Mouse (Mus musculus) brain, embryonic 18.5 days (tissue): Measurements from ENCODE around the gene Fam129a.

Experiments used
- DNase-seq: peaks from one replicate; pipeline ENCODE4 v3.0.0-alpha.2; 2012; ENCODE audit warnings: low read depth, low spot score

Fam129a gene

GRCm38 (mm10) chr1:151626631-151627030 is 55.6 kb downstream of the Fam129a start:
- peak; percentile 18 for DNase-seq

- DNase-seq: no peak
Measured at GRCm38 (mm10) chr1:151627141-151627540, 56.2 kb downstream of the Fam129a start.

DNA sequence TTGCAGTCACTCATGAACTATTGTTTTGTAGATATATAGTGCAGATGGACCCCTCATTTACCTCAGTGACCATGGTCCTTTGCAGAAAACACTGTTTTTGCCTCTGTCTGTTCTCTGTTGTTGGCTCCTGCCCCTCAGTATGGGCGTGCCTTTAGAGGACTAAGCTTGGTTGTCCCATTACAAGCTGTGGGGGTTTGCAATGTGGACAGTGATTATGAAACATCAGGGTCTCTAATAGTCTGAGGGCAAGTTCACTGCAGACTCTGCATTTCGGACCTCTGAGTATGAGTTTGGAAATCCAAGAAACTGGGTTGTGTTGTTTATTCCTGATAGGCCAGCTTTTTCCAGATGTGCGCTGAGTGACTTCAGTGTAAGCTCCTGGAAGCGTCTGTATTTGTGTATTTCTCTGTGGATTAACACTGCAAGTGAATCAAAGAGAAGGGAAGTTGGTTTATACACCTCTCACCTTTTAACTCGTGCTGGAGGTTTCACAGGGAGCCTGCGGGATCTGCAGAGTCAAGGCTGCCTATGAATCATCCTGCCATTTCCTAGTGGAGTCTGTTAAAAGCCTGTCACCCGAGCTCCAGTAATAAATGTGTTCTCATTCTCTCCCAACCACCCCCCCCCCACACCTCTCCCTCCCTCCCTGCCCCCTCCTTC is 58.7 kb downstream of the Fam129a start:
- DNase-seq: no peak

GRCm38 (mm10) chr1:151630251-151630628 is 59.3 kb downstream of the Fam129a start:
- DNase-seq: no peak

DNA sequence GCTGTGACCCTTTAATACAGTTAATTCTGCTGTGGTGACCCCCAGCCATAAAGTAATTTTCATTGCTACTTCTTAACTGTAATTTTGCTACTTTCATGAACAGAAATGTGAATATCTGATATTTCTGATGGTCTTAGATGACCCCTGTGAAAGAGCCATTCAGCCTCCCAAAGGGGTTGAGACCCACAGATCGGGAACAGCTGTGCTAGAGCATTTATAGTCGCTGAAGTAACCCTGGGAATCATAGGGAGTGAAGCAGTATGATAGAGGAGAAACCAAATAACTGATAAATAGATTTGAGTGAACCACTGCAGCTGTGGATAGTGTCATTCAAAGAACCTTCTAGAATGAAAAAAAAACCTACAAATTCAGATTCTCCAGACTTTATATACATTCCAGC is 60.1 kb downstream of the Fam129a start:
- no peak for DNase-seq

GRCm38 (mm10) chr1:151631703-151632294 is 60.8 kb downstream of the Fam129a start:
- DNase-seq: no peak

DNA sequence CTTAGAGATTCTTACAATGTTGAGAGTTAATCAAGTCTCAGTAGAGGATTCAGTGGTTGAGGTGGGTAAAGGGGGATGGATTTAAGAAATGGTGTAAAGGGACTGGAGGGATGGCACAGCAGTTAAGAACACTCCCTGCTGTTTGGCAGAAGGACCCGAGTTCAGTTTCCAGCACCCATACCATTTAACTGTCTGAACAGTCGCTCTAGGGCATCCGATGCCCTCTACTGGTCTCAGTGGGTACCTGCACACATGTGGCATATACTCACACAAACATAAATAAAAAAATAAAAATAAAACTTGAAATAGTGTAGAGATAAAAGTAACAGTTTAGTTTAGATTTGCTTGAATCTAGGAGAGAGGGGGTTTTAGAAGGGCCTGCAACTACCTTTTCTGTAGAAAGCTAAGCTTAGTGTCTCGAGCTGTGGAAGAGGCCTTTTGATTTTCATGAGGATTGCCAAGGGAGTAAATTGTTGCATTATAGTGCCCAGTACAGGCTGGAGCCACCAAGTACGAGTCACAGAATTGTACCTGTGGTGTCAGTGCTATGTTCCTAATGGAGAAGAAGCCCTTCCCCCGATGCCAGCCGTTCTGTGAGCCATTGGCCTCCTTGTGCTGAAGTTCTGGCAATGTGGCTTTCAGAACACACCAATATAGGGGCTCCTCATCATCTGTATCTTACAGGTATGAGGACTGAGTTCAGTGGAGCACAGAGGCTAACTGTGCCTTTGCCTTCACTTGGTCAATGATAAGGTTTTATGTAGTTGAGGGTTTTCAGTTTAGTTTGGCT is 61.8 kb downstream of the Fam129a start:
- DNase-seq: no peak

DNA sequence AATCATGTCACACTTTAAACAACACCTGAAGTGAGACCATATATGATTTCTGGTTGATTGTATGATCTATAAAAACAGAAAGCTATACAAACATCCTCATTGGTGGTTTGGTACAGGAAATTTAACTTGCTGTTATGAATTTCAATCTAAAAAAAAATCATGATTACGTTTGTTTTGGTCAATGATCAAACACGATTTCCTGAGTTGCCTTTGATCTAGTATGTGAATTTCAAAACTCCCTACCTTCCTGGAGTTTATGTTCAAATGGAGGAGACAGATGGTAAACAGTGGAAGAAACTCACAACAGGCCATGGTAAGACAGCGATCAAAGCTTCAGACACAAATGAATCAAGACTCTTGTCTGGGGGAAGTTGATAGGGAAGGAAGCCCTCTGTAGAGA is 65.7 kb downstream of the Fam129a start:
- no peak for DNase-seq

- DNase-seq: no peak
Measured at GRCm38 (mm10) chr1:151637351-151637922, 66.5 kb downstream of the Fam129a start.

GRCm38 (mm10) chr1:151638357-151638756 is 67.4 kb downstream of the Fam129a start:
- no peak for DNase-seq

- no peak for DNase-seq
Measured at GRCm38 (mm10) chr1:151638770-151639169, 67.8 kb downstream of the Fam129a start.

GRCm38 (mm10) chr1:151646380-151646779 is 75.4 kb downstream of the Fam129a start:
- no peak for DNase-seq

GRCm38 (mm10) chr1:151648099-151648498 is 77.1 kb downstream of the Fam129a start:
- no peak for DNase-seq

DNA sequence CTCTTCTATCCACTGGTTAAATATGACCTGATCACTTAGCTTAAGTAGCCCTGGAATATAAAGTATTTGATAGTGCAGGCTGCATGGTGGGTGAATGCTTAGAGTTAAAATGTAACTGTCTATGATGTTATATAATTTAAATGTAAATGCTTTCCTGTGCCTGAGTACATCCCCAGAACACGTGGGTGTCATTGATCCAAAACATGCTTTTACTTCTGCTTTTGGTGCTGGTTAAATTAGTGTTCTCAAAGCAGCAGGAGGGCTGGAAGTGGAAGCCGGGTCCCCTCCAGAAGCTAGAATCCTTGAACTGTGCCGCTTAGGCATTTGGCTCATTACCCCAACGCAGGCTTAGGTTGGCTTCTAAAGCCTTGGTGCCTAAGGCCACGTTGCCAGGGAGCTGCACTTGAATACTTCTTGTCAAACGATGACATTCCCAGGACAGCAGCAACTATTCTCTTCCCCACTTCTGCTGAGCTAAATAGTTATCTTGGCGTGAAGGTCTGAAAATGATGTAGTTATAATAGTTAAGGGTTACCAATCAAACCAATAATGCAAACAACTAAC is 86.1 kb downstream of the Fam129a start:
- DNase-seq: no peak

- DNase-seq: no peak
Measured at GRCm38 (mm10) chr1:151658291-151658830, 87.4 kb downstream of the Fam129a start.

- no peak for DNase-seq
Measured at GRCm38 (mm10) chr1:151659636-151660035, 88.7 kb downstream of the Fam129a start.

DNA sequence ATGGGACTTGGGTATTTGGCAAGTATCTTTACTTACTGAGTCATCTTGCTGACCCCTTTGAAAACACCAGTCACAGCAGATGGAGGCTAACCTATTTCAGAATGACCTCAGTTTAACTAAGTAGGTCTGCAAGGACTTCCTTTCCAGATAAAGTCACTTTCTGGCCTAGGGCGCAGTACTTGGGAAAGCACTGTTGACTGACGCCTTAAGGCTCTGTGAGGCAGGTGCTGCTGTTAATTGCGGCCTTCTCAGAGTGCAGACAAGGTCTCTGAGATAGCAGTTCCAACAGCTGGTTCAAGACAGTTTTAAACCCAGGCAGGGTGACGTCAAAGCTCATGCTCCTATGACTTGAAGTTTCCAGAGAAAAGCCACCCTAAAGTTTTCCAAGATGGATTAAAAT is 89.3 kb downstream of the Fam129a start:
- no peak for DNase-seq

DNA sequence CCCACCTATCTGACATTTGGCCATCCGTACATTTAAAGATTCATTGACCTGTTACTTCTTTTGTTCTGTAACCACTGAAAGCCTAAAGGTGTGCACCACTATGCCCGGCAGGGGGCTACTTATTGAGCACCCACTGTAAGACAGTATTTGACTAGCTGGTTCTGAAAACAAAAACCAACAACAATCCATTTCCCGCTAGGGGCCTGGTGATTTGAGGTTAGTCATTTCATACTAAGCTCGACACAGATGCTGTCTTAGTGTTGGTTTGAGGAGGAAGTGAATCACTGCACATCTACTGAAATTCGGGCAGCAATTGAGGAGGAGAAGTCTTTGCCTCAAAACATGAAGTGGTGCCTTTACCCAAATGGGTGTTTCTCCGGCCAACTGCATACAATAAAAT is 89.9 kb downstream of the Fam129a start:
- no peak for DNase-seq

- no peak for DNase-seq
Measured at GRCm38 (mm10) chr1:151661684-151662439, 90.9 kb downstream of the Fam129a start.

GRCm38 (mm10) chr1:151662958-151663357 is 92.0 kb downstream of the Fam129a start:
- DNase-seq: no peak

- DNase-seq: no peak
Measured at GRCm38 (mm10) chr1:151664384-151664783, 93.4 kb downstream of the Fam129a start.
